Mouse (Mus musculus) stomach, embryonic 16.5 days (tissue): Measurements from ENCODE around the gene Jmjd8. TPM values are rescaled to one million over a fixed set of nuclear protein-coding genes. Genes with fewer than 3 reads are reported as not detected.

Experiments
- ATAC-seq: fragments of 200-750 bp; cut with Nextera tagmentation; 2 replicates; pipeline ENCODE4 v1.8.0; 2017; ENCODE audit warnings: moderate number of reproducible peaks, moderate TSS enrichment; ENCODE audit not compliant: insufficient read depth, low FRiP score
- H3K27ac ChIP-seq: fragments of 300-500 bp; sonication (generic); 2 replicates; pipeline ENCODE4 v1.5.1; 2014; ENCODE audit warnings: low read length
- H3K27me3 ChIP-seq: fragments of 300-500 bp; sonication (generic); 2 replicates; pipeline ENCODE4 v1.6.1; 2014; ENCODE audit warnings: low read length, control low read depth, mixed read lengths; ENCODE audit not compliant: control insufficient read depth, insufficient read depth
- H3K36me3 ChIP-seq: fragments of 300-500 bp; sonication (generic); 2 replicates; pipeline ENCODE4 v1.6.1; 2014; ENCODE audit warnings: low read length; ENCODE audit not compliant: control insufficient read depth, insufficient read depth
- H3K4me1 ChIP-seq: fragments of 300-500 bp; sonication (generic); 2 replicates; pipeline ENCODE4 v1.6.1; 2014; ENCODE audit warnings: low read length, control low read depth, mixed read lengths; ENCODE audit not compliant: control insufficient read depth, insufficient read depth
- H3K4me2 ChIP-seq: fragments of 300-500 bp; sonication (generic); 2 replicates; pipeline ENCODE4 v1.6.1; 2014; ENCODE audit warnings: low read depth, low read length, mixed read lengths
- H3K4me3 ChIP-seq: fragments of 300-500 bp; sonication (generic); replicated peaks from 2 replicates; pipeline ENCODE4 v1.5.1; 2014; ENCODE audit warnings: mild to moderate bottlenecking, low read length
- H3K9ac ChIP-seq: fragments of 300-500 bp; sonication (generic); 2 replicates; pipeline ENCODE4 v1.6.1; 2014; ENCODE audit warnings: low read length
- H3K9me3 ChIP-seq: fragments of 300-500 bp; sonication (generic); replicated peaks from 2 replicates; pipeline ENCODE4 v1.6.1; 2016; ENCODE audit warnings: low read length, control low read depth; ENCODE audit not compliant: control insufficient read depth
- WGBS: fragments of 180-500 bp; shearing (Covaris S2); extraction: QIAGEN DNeasy Blood & Tissue Kit; methylation state at CpG from one replicate; pipeline ENCODE4 v1.1.7; 2014; 5-methylcytosine and 5-hydroxymethylcytosine counted together
- polyA plus RNA-seq: library from polyadenylated mRNA; unstranded; fragments of >200 nt; fragmentation: Nextera tagmentation; extraction: Ambion mirVana; gene quantifications from 2 replicates; pipeline ENCODE4 v1.2.1, GENCODE M21; 2015

Jmjd8 gene
- polyA plus RNA-seq: 56.7 and 58.1 TPM in 2 replicates

GRCm38 (mm10) chr17:25828712-25829557, at the start of gene Jmjd8:
Gene Jmjd8 (plus strand): TSS chr17:25828867.
- H3K9ac ChIP-seq: peak within 1 kb of the TSS; percentile 87
- H3K4me3 ChIP-seq: peak within 1 kb of the TSS; percentile 74
- H3K27ac ChIP-seq: peak within 1 kb of the TSS; percentile 93
- no peaks in the 10 kb centered on the region for H3K9me3 ChIP-seq
- ATAC-seq: peak; percentile 21; the same call in 1 of the 2 replicates
- under 1% methylated on average over 32 of the region's 32 CpGs for WGBS
- H3K36me3 ChIP-seq: peaks cover 23% of the 10 kb centered on the region
- no peaks in the 10 kb centered on the region for H3K27me3 ChIP-seq
- peaks cover 45% of the 10 kb centered on the region for H3K4me1 ChIP-seq
- H3K4me2 ChIP-seq: peak within 1 kb of the TSS; percentile 91

GRCm38 (mm10) chr17:25781339-25781738, 47.3 kb upstream of the Jmjd8 start:
- Histone ChIP-seq H3K4me1 (peaks cover 14% of the 10 kb centered on the region), H3K36me3 (peaks cover 3% of the 10 kb centered on the region; the same call in 1 of the 2 replicates), H3K9ac (no peak overlapping the region), H3K9me3 (no peaks in the 10 kb centered on the region), H3K27ac (no peak overlapping the region), H3K4me3 (no peak overlapping the region), H3K4me2 (no peak overlapping the region), H3K27me3 (no peaks in the 10 kb centered on the region)
- no peak for ATAC-seq
- 75% methylated on average over 6 of the region's 6 CpGs for WGBS

GRCm38 (mm10) chr17:25783086-25783485, 45.6 kb upstream of the Jmjd8 start:
- Histone ChIP-seq H3K4me1 (peaks cover 14% of the 10 kb centered on the region), H3K4me3 (no peak overlapping the region), H3K27me3 (no peaks in the 10 kb centered on the region), H3K9ac (no peak overlapping the region), H3K9me3 (no peaks in the 10 kb centered on the region), H3K4me2 (no peak overlapping the region), H3K36me3 (peaks cover 8% of the 10 kb centered on the region; the same call in 1 of the 2 replicates), H3K27ac (no peak overlapping the region)
- no peak for ATAC-seq
- 57% methylated on average over 7 of the region's 7 CpGs for WGBS

DNA sequence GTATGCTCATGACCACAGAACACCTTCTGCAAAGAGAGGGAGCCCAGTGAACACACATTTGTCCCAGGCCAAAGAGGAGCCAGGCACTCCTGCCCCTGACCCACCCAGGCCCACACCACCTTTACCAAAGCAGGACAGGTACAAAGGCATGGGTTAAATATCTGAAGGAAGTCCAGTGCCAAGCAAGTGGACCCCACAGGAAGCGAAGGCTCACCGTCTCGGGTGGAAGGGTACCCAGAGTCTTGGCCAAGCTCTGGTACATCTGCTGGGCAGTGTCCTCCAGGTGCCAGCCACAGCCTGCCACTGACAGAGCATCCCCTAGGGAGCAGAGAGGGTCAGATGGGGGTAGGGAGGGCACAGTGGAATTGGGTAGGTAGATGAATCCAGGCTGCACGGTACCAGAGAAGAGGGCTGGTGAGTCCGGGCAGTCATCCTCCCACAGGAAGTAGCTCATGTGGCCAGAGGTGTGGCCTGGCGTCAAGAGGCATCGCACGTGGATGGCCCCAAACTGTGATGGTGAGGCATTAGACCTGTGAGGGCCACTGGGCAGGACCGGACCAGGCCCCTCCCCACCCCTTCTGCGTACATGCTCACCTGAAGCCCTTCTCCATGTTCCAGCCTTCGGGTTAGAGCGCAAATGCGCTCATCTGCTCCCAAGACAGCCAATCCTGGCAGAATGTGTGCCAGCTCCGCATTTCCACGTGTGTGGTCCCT, 44.6 kb upstream of the Jmjd8 start:
- WGBS: 74% methylated on average over 15 of the region's 15 CpGs
- H3K4me3 ChIP-seq: peak overlapping the region; percentile 67
- H3K27ac ChIP-seq: no peak overlapping the region
- ATAC-seq: no peak
- H3K36me3 ChIP-seq: peaks cover 8% of the 10 kb centered on the region; the same call in 1 of the 2 replicates
- H3K4me2 ChIP-seq: peak overlapping the region; percentile 71
- peak overlapping the region; percentile 83; the same call in 1 of the 2 replicates for H3K9ac ChIP-seq
- H3K27me3 ChIP-seq: no peaks in the 10 kb centered on the region
- peaks cover 14% of the 10 kb centered on the region for H3K4me1 ChIP-seq
- no peaks in the 10 kb centered on the region for H3K9me3 ChIP-seq

DNA sequence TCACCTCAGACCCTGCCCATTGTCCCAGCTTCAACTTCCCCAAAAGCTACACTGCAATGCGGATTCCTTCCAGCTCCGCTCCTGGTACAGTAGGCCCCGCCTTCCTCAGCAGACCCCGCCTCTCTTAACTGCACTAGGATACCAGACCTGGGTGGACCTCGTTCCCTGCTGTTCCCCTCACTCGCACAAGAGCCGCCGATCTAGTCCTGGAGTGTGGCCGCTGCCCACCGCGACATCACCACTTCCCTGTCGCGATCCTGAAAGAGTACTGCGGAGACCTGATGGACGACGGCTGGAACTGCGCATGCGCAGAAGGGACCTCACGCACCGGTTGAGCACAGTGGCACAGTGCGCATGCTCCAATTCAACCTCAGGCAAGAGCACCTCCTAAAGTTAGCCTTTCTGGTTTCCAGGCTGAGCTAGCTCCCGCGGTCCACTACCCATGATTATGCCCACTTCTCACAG, 43.4 kb upstream of the Jmjd8 start, which contains the start of gene Haghl:
TSS of gene Haghl (minus strand) at position 393 of the 465 bp plus-strand sequence.
- WGBS: under 1% methylated on average over 23 of the region's 23 CpGs
- peak within 1 kb of the TSS; percentile 84 for H3K27ac ChIP-seq
- H3K27me3 ChIP-seq: no peaks in the 10 kb centered on the region
- peak within 1 kb of the TSS; percentile 83 for H3K9ac ChIP-seq
- peak within 1 kb of the TSS; percentile 71 for H3K4me2 ChIP-seq
- ATAC-seq: peak; percentile 87
- peaks cover 14% of the 10 kb centered on the region for H3K4me1 ChIP-seq
- peak within 1 kb of the TSS; percentile 67 for H3K4me3 ChIP-seq
- no peaks in the 10 kb centered on the region for H3K9me3 ChIP-seq
- H3K36me3 ChIP-seq: peaks cover 5% of the 10 kb centered on the region; the same call in 1 of the 2 replicates

DNA sequence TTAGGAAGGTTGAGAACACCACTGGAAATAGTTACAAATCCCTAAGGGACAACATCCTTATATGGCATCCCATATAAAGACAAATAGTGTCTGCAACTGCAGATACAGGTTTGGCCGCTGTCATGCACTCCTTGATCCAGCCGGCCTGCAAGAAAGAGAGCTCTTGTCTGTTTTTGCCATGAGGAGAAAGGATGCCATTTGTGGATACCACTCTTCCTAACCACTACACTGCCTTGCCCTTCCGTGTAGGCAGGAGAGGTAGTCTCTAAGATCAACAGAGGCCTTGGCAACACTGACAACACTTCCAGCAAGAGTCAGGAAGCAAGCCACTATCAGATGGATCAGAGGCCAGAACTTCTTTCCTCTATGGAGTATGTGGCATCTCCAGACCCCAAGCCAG, 42.4 kb upstream of the Jmjd8 start, which contains the start of gene Ccdc78:
TSS of gene Ccdc78 (plus strand) at position 301 of the 400 bp plus-strand sequence.
- WGBS: 80% methylated on average over 3 of the region's 3 CpGs
- no peaks in the 10 kb centered on the region for H3K27me3 ChIP-seq
- H3K4me2 ChIP-seq: peak within 1 kb of the TSS; percentile 71
- H3K9me3 ChIP-seq: no peaks in the 10 kb centered on the region
- H3K9ac ChIP-seq: peak within 1 kb of the TSS; percentile 83
- peaks cover 16% of the 10 kb centered on the region for H3K4me1 ChIP-seq
- H3K4me3 ChIP-seq: peak within 1 kb of the TSS; percentile 67
- ATAC-seq: no peak
- peak within 1 kb of the TSS; percentile 84 for H3K27ac ChIP-seq
- H3K36me3 ChIP-seq: peaks cover 5% of the 10 kb centered on the region; the same call in 1 of the 2 replicates

DNA sequence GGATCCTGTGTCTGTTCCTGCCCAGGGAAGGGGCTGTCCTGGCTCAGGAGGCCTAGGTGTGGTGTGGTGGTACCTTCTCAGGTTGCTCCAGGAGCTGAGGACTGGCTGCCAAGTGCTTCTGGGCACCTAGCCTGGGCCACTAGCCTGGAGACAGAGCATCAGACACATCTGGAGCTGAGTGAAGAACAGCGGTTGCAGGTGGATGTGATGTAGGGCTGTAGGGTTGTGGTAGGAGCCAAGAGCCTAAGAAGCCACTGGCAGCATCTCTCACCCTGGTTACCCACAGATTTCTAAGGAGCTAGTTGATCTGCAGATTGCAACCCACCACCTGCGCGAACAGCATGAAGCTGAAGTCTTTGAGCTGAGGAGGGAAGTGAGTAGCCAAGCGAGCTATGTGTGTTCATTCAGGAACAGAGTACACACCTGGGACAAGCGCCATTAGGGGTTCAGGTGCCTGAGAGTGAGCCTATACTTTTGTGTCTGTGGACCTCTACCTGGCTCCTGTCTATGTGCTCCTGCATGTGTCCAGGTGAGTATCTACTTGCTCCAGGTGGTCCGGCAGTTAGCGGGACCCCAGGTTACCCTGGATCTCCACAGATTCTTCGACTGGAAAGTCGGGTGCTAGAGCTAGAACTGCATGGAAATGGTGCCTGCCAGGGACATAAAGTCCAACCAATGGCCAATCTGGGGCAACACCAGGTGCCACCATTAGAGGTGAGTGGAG, 41.7 kb upstream of the Jmjd8 start:
- Histone ChIP-seq H3K4me2 (no peak overlapping the region), H3K9ac (no peak overlapping the region), H3K4me3 (no peak overlapping the region), H3K4me1 (peaks cover 20% of the 10 kb centered on the region), H3K9me3 (no peaks in the 10 kb centered on the region), H3K36me3 (peaks cover 5% of the 10 kb centered on the region; the same call in 1 of the 2 replicates), H3K27ac (no peak overlapping the region), H3K27me3 (no peaks in the 10 kb centered on the region)
- no peak for ATAC-seq
- WGBS: 90% methylated on average over 9 of the region's 9 CpGs

DNA sequence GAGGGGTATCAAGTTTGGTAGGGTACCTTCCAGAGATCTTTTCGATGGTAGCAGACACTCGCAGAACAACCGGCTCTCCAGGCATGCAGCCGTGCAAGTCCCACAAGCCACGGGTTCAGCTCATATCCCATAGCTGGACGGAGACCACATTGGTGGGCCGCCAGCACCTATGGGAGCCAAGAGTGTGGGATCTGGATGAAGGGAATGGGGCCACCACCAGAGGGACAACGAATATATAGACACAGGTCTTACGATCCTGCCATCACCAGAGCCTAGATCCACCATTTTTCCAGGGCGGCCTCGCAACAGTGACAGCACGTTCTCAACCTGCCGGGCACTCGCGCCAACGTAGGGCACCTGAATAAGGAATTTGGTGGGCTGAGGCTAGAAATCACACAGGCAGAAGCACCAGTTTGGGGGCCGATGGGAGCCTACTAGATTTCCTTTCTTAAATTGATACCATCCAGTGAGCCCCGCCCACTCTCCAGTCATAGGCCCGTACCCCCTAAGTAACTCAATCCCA, 37.3 kb upstream of the Jmjd8 start:
- Histone ChIP-seq H3K27ac (peak overlapping the region; percentile 98), H3K4me2 (peak overlapping the region; percentile 96), H3K4me3 (peak overlapping the region; percentile 93), H3K36me3 (0 out of 2 replicates have a peak, but pooled peaks cover 5% of the 10 kb centered on the region), H3K27me3 (no peaks in the 10 kb centered on the region), H3K9me3 (no peaks in the 10 kb centered on the region), H3K9ac (peak overlapping the region; percentile 77), H3K4me1 (peaks cover 36% of the 10 kb centered on the region)
- 23% methylated on average over 19 of the region's 19 CpGs for WGBS
- ATAC-seq: no peak
